Comparison of ENCODE assay signal across 8 mouse cellular contexts in genomic region chr16:94289138-94290072, GRCm38 (mm10). TPM values are rescaled to one million over a fixed set of nuclear protein-coding genes. Genes with fewer than 3 reads are reported as not detected.
DNase-seq lines count a peak whose midpoint lies in the region; ATAC-seq and TF ChIP-seq lines count a peak whose summit lies in the region.

No protein-coding gene starts in this region.

- peak; percentile 67 for ATAC-seq in forebrain, embryonic 14.5 days
- peak; percentile 29 for ATAC-seq in hindbrain, embryonic 15.5 days (ENCODE audit: low FRiP score, low read depth)
- ATAC-seq in megakaryocyte progenitor cell, adult 5-6 weeks (replicated peaks; ENCODE audit: poor library complexity): peak; percentile 20
- 0 out of 2 replicates have a peak, but pooled peaks have one; percentile 26 for ATAC-seq in stomach, embryonic 16.5 days (ENCODE audit: insufficient read depth, low FRiP score)

- DNase-seq in heart, adult 18-20 months: peak; percentile 34 to 47
- DNase-seq in heart, postnatal 25 days (ENCODE audit: low spot score): no peak
- peak; percentile 84 for DNase-seq in brain, embryonic 14.5 days (ENCODE audit: low read depth)
- DNase-seq in forebrain, embryonic 14.5 days (ENCODE audit: low spot score): peak; percentile 80
- DNase-seq in left cerebral cortex, postnatal 10 days (ENCODE audit: extremely low spot score in 1 of 2, low spot score in 2 of 2): peak; percentile 73 to 79

- H3K27me3 ChIP-seq in forebrain, embryonic 14.5 days (replicated peaks; ENCODE audit: control insufficient read depth, insufficient read depth, low read length): no peaks in the 10 kb centered on the region
- no peaks in the 10 kb centered on the region for H3K27me3 ChIP-seq in hindbrain, embryonic 15.5 days
- H3K27me3 ChIP-seq in stomach, embryonic 16.5 days (ENCODE audit: control insufficient read depth, insufficient read depth, low read length): no peaks in the 10 kb centered on the region

- H3K27ac ChIP-seq in forebrain, embryonic 14.5 days (ENCODE audit: low read depth, low read length): peak overlapping the region; percentile 44
- H3K27ac ChIP-seq in hindbrain, embryonic 15.5 days (replicated peaks): peak overlapping the region; percentile 86
- H3K27ac ChIP-seq in stomach, embryonic 16.5 days (ENCODE audit: low read length): peak overlapping the region; percentile 46; the same call in 1 of the 2 replicates

- peak overlapping the region; percentile 81 for H3K9ac ChIP-seq in forebrain, embryonic 14.5 days (ENCODE audit: low read length)
- peak overlapping the region; percentile 81 for H3K9ac ChIP-seq in hindbrain, embryonic 15.5 days
- H3K9ac ChIP-seq in stomach, embryonic 16.5 days (ENCODE audit: low read length): peak overlapping the region; percentile 93

- WGBS in forebrain, embryonic 14.5 days: 9% methylated on average over 39 of the region's 39 CpGs
- WGBS in hindbrain, embryonic 15.5 days: 10% methylated on average over 39 of the region's 39 CpGs
- WGBS in stomach, embryonic 16.5 days: 8% methylated on average over 39 of the region's 39 CpGs

- intact Hi-C loops in heart, postnatal 25 days (cut with DNase I): no loop called here
- intact Hi-C loops in left cerebral cortex, postnatal 10 days (cut with DNase I): no loop called here

- H3K36me3 ChIP-seq in forebrain, embryonic 14.5 days (ENCODE audit: control insufficient read depth, insufficient read depth, low read length): no peaks in the 10 kb centered on the region
- no peaks in the 10 kb centered on the region for H3K36me3 ChIP-seq in hindbrain, embryonic 15.5 days
- no peaks in the 10 kb centered on the region for H3K36me3 ChIP-seq in stomach, embryonic 16.5 days (ENCODE audit: control insufficient read depth, insufficient read depth, low read length)

- H3K4me2 ChIP-seq in forebrain, embryonic 14.5 days (ENCODE audit: low read length): peak overlapping the region; percentile 99
- peak overlapping the region; percentile 99 for H3K4me2 ChIP-seq in hindbrain, embryonic 15.5 days
- peak overlapping the region; percentile 96 for H3K4me2 ChIP-seq in stomach, embryonic 16.5 days (ENCODE audit: low read depth, low read length)

- peaks cover 5% of the 10 kb centered on the region; the same call in 1 of the 2 replicates for H3K4me1 ChIP-seq in forebrain, embryonic 14.5 days (ENCODE audit: control insufficient read depth, insufficient read depth, low read length)
- peaks cover 13% of the 10 kb centered on the region for H3K4me1 ChIP-seq in hindbrain, embryonic 15.5 days (replicated peaks)
- H3K4me1 ChIP-seq in stomach, embryonic 16.5 days (ENCODE audit: control insufficient read depth, insufficient read depth, low read length): peaks cover 9% of the 10 kb centered on the region

- no peak for TF ChIP-seq POLR2A in brain, embryonic 14.5 days (IDR thresholded peaks at IDR 0.05; ENCODE audit: borderline replicate concordance, extremely low read depth, insufficient read depth, insufficient read length, poor library complexity, severe bottlenecking)

- no peak for TF ChIP-seq CTCF in brain, embryonic 14.5 days (IDR thresholded peaks at IDR 0.05; ENCODE audit: borderline replicate concordance, extremely low read depth, insufficient read depth, insufficient read length)

- peak overlapping the region; percentile 88 for H3K4me3 ChIP-seq in forebrain, embryonic 14.5 days (ENCODE audit: low read depth, low read length)
- H3K4me3 ChIP-seq in hindbrain, embryonic 15.5 days: peak overlapping the region; percentile 91
- H3K4me3 ChIP-seq in stomach, embryonic 16.5 days (replicated peaks; ENCODE audit: low read length): peak overlapping the region; percentile 92

- H3K9me3 ChIP-seq in forebrain, embryonic 14.5 days (replicated peaks; ENCODE audit: control insufficient read depth, low read length): no peaks in the 10 kb centered on the region
- no peaks in the 10 kb centered on the region for H3K9me3 ChIP-seq in hindbrain, embryonic 15.5 days
- no peaks in the 10 kb centered on the region for H3K9me3 ChIP-seq in stomach, embryonic 16.5 days (replicated peaks; ENCODE audit: control insufficient read depth, low read length)

RNA-seq across cellular contexts. Expression of gene Hlcs, which starts 24.0 kb away (rescaled TPM):
- 1 to 10 TPM; 7.3 to 9.1 TPM for total RNA-seq in heart, adult 18-20 months (2021)
- 1 to 10 TPM; 5.0 to 5.7 TPM for total RNA-seq in heart, postnatal 25 days (2021)
- 6.3 and 7.2 TPM in 2 replicates for polyA plus RNA-seq in brain, embryonic 14.5 days (2012; rRNA removed)
- 3.9 and 4.0 TPM in 2 replicates for polyA plus RNA-seq in forebrain, embryonic 14.5 days (2014; fragmentation: Nextera tagmentation; extraction: Ambion mirVana)
- polyA plus RNA-seq in hindbrain, embryonic 15.5 days (2015; fragmentation: Nextera tagmentation; extraction: Ambion mirVana): 9.4 and 9.6 TPM in 2 replicates
- total RNA-seq in left cerebral cortex, postnatal 10 days (2021): 10 to 100 TPM; 12.4 to 13.1 TPM
- 8.2 and 9.8 TPM in 2 replicates for total RNA-seq in megakaryocyte progenitor cell, adult 5-6 weeks (2015)
- 4.3 and 6.0 TPM in 2 replicates for total RNA-seq in megakaryocyte progenitor cell, adult 5-6 weeks (2017)
- polyA plus RNA-seq in stomach, embryonic 16.5 days (2015; fragmentation: Nextera tagmentation; extraction: Ambion mirVana): 10.2 and 10.3 TPM in 2 replicates

RNA-seq across cellular contexts. Expression of gene Ripply3, which starts 38.8 kb away (rescaled TPM):
- total RNA-seq in heart, adult 18-20 months (2021): 1 to 10 TPM; 3.7 to 4.0 TPM
- total RNA-seq in heart, postnatal 25 days (2021): 1 to 10 TPM; 3.9 to 4.3 TPM
- polyA plus RNA-seq in brain, embryonic 14.5 days (2012; rRNA removed): 1.1 and 1.4 TPM in 2 replicates
- polyA plus RNA-seq in forebrain, embryonic 14.5 days (2014; fragmentation: Nextera tagmentation; extraction: Ambion mirVana): 0.74 and 0.99 TPM in 2 replicates
- polyA plus RNA-seq in hindbrain, embryonic 15.5 days (2015; fragmentation: Nextera tagmentation; extraction: Ambion mirVana): 0.94 and 1.1 TPM in 2 replicates
- total RNA-seq in left cerebral cortex, postnatal 10 days (2021): under 1 TPM in 1 of 2 experiments, not detected in 1; 0.43 TPM
- 0.67 TPM in 1 of 2 replicates, not detected in the other for total RNA-seq in megakaryocyte progenitor cell, adult 5-6 weeks (2015)
- not detected in 2 replicates for total RNA-seq in megakaryocyte progenitor cell, adult 5-6 weeks (2017)
- polyA plus RNA-seq in stomach, embryonic 16.5 days (2015; fragmentation: Nextera tagmentation; extraction: Ambion mirVana): 7.0 and 8.3 TPM in 2 replicates
